Mouse (Mus musculus) hindbrain, postnatal 0 days (tissue): ENCODE measurements around the gene Hpf1. TPM values are rescaled to one million over a fixed set of nuclear protein-coding genes. Genes with fewer than 3 reads are reported as not detected.

Experiments used
- ATAC-seq: fragments of 200-750 bp; cut with Nextera tagmentation; 2 replicates; pipeline ENCODE4 v1.8.0; 2017; ENCODE audit warnings: mild to moderate bottlenecking, moderate TSS enrichment, moderate library complexity
- DNase-seq: peaks from one replicate; pipeline ENCODE4 v3.0.0-alpha.2; 2015; ENCODE audit warnings: low spot score
- H3K27ac ChIP-seq: fragments of 300-500 bp; sonication (generic); 2 replicates; pipeline ENCODE4 v1.5.1; 2014; ENCODE audit warnings: mild to moderate bottlenecking
- H3K27me3 ChIP-seq: fragments of 300-500 bp; sonication (generic); 2 replicates; pipeline ENCODE4 v1.6.1; 2014; ENCODE audit warnings: low read length, mixed read lengths; ENCODE audit not compliant: insufficient read depth
- H3K36me3 ChIP-seq: fragments of 300-500 bp; sonication (generic); 2 replicates; pipeline ENCODE4 v1.6.1; 2014; ENCODE audit warnings: low read length, mixed read lengths; ENCODE audit not compliant: insufficient read depth
- H3K4me1 ChIP-seq: fragments of 300-500 bp; sonication (generic); 2 replicates; pipeline ENCODE4 v1.6.1; 2014; ENCODE audit warnings: antibody characterized with exemption, low read length, mixed read lengths; ENCODE audit not compliant: insufficient read depth
- H3K4me2 ChIP-seq: fragments of 300-500 bp; sonication (generic); 2 replicates; pipeline ENCODE4 v1.6.1; 2014; ENCODE audit warnings: low read depth, mild to moderate bottlenecking, low read length, moderate library complexity, mixed read lengths
- H3K4me3 ChIP-seq: fragments of 300-500 bp; sonication (generic); 2 replicates; pipeline ENCODE4 v1.5.1; 2014; ENCODE audit warnings: low read length
- H3K9ac ChIP-seq: fragments of 300-500 bp; sonication (generic); replicated peaks from 2 replicates; pipeline ENCODE4 v1.6.1; 2014; ENCODE audit warnings: mild to moderate bottlenecking, low read length, moderate library complexity, mixed read lengths
- H3K9me3 ChIP-seq: fragments of 300-500 bp; sonication (generic); 2 replicates; pipeline ENCODE4 v1.6.1; 2016; ENCODE audit warnings: low read length, mixed read lengths
- CTCF ChIP-seq: IDR thresholded peaks from 2 replicates; pipeline ENCODE4 v1.5.1; 2016; ENCODE audit warnings: antibody characterized with exemption, control low read depth, low read depth
- WGBS: fragments of 180-500 bp; shearing (Covaris S2); extraction: QIAGEN DNeasy Blood & Tissue Kit; methylation state at CpG from one replicate; pipeline ENCODE4 v1.1.7; 2014; 5-methylcytosine and 5-hydroxymethylcytosine counted together
- polyA plus RNA-seq: library from polyadenylated mRNA; unstranded; fragments of >200 nt; fragmentation: Nextera tagmentation; extraction: Ambion mirVana; gene quantifications from 2 replicates; pipeline ENCODE4 v1.2.1, GENCODE M21; 2015
- total RNA-seq: library from RNA; depleted of rRNA; stranded (reverse); fragments of >200 nt; gene quantifications from 2 replicates; pipeline ENCODE4 v1.2.3, GENCODE M21; 2014

The Hpf1 gene
- total and polyA plus RNA-seq, 2 experiments from 2014 or later: 25.8 to 97.2 TPM

- no peaks in the 10 kb centered on the region for H3K27me3 ChIP-seq
- no peak overlapping the region for H3K4me3 ChIP-seq
- DNase-seq (no peak), ATAC-seq (no peak)
- no peak overlapping the region for H3K27ac ChIP-seq
- peak; percentile 32; the same call in 1 of the 2 replicates for TF ChIP-seq CTCF
- H3K36me3 ChIP-seq: peaks cover 14% of the 10 kb centered on the region; the same call in 1 of the 2 replicates
- H3K9ac ChIP-seq: no peak overlapping the region
- H3K9me3 ChIP-seq: no peaks in the 10 kb centered on the region
- H3K4me1 ChIP-seq: no peaks in the 10 kb centered on the region
- no peak overlapping the region for H3K4me2 ChIP-seq
Observed at GRCm38 (mm10) chr8:60933617-60934016, 43.4 kb downstream of the Hpf1 start.

- peaks cover 5% of the 10 kb centered on the region; the same call in 1 of the 2 replicates for H3K36me3 ChIP-seq
- H3K4me2 ChIP-seq: no peak overlapping the region
- TF ChIP-seq CTCF: no peak
- no peaks in the 10 kb centered on the region for H3K9me3 ChIP-seq
- no peak overlapping the region for H3K4me3 ChIP-seq
- no peaks in the 10 kb centered on the region for H3K27me3 ChIP-seq
- WGBS: 47% methylated on average over 3 of the region's 3 CpGs
- no peaks in the 10 kb centered on the region for H3K4me1 ChIP-seq
- ATAC-seq (no peak), DNase-seq (no peak)
- H3K9ac ChIP-seq: no peak overlapping the region
- H3K27ac ChIP-seq: no peak overlapping the region
Observed at GRCm38 (mm10) chr8:60938717-60939424, 48.7 kb downstream of the Hpf1 start.

GRCm38 (mm10) chr8:60942867-60943266 lies 52.6 kb downstream of the Hpf1 start:
- peak; percentile 35; the same call in 1 of the 2 replicates for TF ChIP-seq CTCF
- DNase-seq (no peak), ATAC-seq (no peak)
- WGBS: 91% methylated on average over 2 of the region's 2 CpGs
- no peaks in the 10 kb centered on the region for H3K4me1 ChIP-seq
- no peak overlapping the region for H3K4me2 ChIP-seq
- H3K9ac ChIP-seq: no peak overlapping the region
- no peaks in the 10 kb centered on the region for H3K27me3 ChIP-seq
- H3K4me3 ChIP-seq: no peak overlapping the region
- H3K36me3 ChIP-seq: no peaks in the 10 kb centered on the region
- H3K9me3 ChIP-seq: no peaks in the 10 kb centered on the region
- no peak overlapping the region for H3K27ac ChIP-seq

- Histone ChIP-seq H3K4me1 (peaks cover 4% of the 10 kb centered on the region; the same call in 1 of the 2 replicates), H3K27me3 (no peaks in the 10 kb centered on the region), H3K27ac (no peak overlapping the region), H3K36me3 (no peaks in the 10 kb centered on the region), H3K4me3 (no peak overlapping the region), H3K9ac (no peak overlapping the region), H3K9me3 (no peaks in the 10 kb centered on the region), H3K4me2 (no peak overlapping the region)
- ATAC-seq: no peak
- TF ChIP-seq CTCF: no peak
- DNase-seq: no peak
Observed at GRCm38 (mm10) chr8:60947503-60947902, 57.3 kb downstream of the Hpf1 start.

- no peaks in the 10 kb centered on the region for H3K36me3 ChIP-seq
- 0 out of 2 replicates have a peak overlapping the region, but pooled peaks have one; percentile 20 for H3K27ac ChIP-seq
- H3K27me3 ChIP-seq: no peaks in the 10 kb centered on the region
- no peak overlapping the region for H3K4me3 ChIP-seq
- no peak for ATAC-seq
- DNase-seq: no peak
- H3K4me2 ChIP-seq: no peak overlapping the region
- no peak overlapping the region for H3K9ac ChIP-seq
- 63% methylated on average over 4 of the region's 4 CpGs for WGBS
- no peaks in the 10 kb centered on the region for H3K9me3 ChIP-seq
- TF ChIP-seq CTCF: no peak
- H3K4me1 ChIP-seq: peaks cover 4% of the 10 kb centered on the region; the same call in 1 of the 2 replicates
Observed at GRCm38 (mm10) chr8:60949859-60950258, 59.6 kb downstream of the Hpf1 start.

- Histone ChIP-seq H3K4me2 (0 out of 2 replicates have a peak overlapping the region, but pooled peaks have one; percentile 25), H3K4me1 (peaks cover 4% of the 10 kb centered on the region; the same call in 1 of the 2 replicates), H3K9me3 (no peaks in the 10 kb centered on the region), H3K36me3 (no peaks in the 10 kb centered on the region), H3K27me3 (no peaks in the 10 kb centered on the region), H3K27ac (no peak overlapping the region), H3K4me3 (no peak overlapping the region), H3K9ac (no peak overlapping the region)
- DNase-seq (no peak), ATAC-seq (no peak)
- 76% methylated on average over 4 of the region's 4 CpGs for WGBS
- TF ChIP-seq CTCF: no peak
Observed at GRCm38 (mm10) chr8:60951271-60951670, 61.1 kb downstream of the Hpf1 start.

GRCm38 (mm10) chr8:60951757-60952156 lies 61.5 kb downstream of the Hpf1 start:
- Histone ChIP-seq H3K27me3 (no peaks in the 10 kb centered on the region), H3K4me2 (no peak overlapping the region), H3K9me3 (no peaks in the 10 kb centered on the region), H3K4me1 (peaks cover 4% of the 10 kb centered on the region; the same call in 1 of the 2 replicates), H3K9ac (no peak overlapping the region), H3K36me3 (no peaks in the 10 kb centered on the region), H3K4me3 (no peak overlapping the region), H3K27ac (no peak overlapping the region)
- ATAC-seq (no peak), DNase-seq (no peak)
- no peak for TF ChIP-seq CTCF
- WGBS: 97% methylated on average over 1 of the region's 1 CpGs
